ENCODE assay signal across 7 mouse cellular contexts in the genomic region with DNA sequence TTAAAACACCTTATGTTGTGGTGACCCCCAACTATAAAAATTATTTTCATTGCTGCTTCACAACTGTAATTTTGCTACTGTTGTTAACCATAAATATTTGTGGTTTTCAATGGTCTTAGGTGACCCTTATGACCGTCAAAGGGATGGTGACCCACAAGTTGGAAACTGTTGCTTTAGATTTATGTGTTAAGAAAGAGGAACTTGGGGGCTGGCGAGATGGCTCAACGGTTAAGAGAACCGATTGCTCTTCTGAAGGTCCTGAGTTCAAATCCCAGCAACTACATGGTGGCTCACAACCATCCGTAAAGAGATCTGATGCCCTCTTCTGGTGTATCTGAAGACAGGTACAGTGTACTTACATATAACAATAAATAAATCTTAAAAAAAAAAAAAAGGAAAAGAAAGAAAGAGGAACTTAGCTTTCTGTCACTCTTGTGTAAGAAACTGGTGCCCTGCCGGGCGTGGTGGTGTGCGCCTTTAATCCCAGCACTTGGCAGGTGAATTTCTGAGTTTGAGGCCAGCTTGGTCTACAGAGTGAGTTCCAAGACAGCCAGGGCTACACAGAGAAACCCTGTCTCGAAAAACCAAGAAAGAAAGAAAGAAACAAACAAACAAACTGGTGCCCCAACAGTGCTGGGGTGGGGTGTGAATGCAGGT. TPM values are rescaled to one million over a fixed set of nuclear protein-coding genes. Genes with fewer than 3 reads are reported as not detected.
A peak's percentile ranks its signal among the peaks of the same experiment; 100 is the strongest.
DNase-seq lines count a peak whose midpoint lies in the region; ATAC-seq and TF ChIP-seq lines count a peak whose summit lies in the region.
"Not testable (repeated sequence)": the region's sequence is repeated elsewhere in the genome, so short reads cannot be mapped to it uniquely, and the experiment has no call there.

No protein-coding gene starts in this region.

- not testable (repeated sequence) for DNase-seq in ES-E14 (ENCODE audit: low read depth, low spot score); embryonic facial prominence, embryonic 14.5 days (ENCODE audit: low spot score); heart, embryonic 10.5 days (ENCODE audit: low spot score); hindbrain, postnatal 0 days (ENCODE audit: low spot score); limb, embryonic 11.5 days (ENCODE audit: low spot score)

- not testable (repeated sequence) for H3K27ac ChIP-seq in ES-E14 (ENCODE audit: insufficient read depth, low read depth, low read length, poor library complexity, severe bottlenecking); embryonic facial prominence, embryonic 14.5 days (replicated peaks; ENCODE audit: low read depth, low read length); limb, embryonic 11.5 days (replicated peaks; ENCODE audit: low read depth, low read length); lung, embryonic 15.5 days; neural tube, embryonic 12.5 days
- 0 out of 2 replicates have a peak overlapping the region, but pooled peaks have one; percentile 90 for H3K27ac ChIP-seq in heart, embryonic 10.5 days
- H3K27ac ChIP-seq in hindbrain, postnatal 0 days: peak overlapping the region; percentile 91

- peak overlapping the region; percentile 75 for H3K4me2 ChIP-seq in embryonic facial prominence, embryonic 14.5 days (ENCODE audit: low read depth, low read length)
- peak overlapping the region; percentile 79 for H3K4me2 ChIP-seq in hindbrain, postnatal 0 days (ENCODE audit: low read depth, low read length)
- H3K4me2 ChIP-seq in limb, embryonic 11.5 days (ENCODE audit: low read depth, severe bottlenecking): peak overlapping the region; percentile 93
- H3K4me2 ChIP-seq in lung, embryonic 15.5 days: peak overlapping the region; percentile 81
- H3K4me2 ChIP-seq in neural tube, embryonic 12.5 days (replicated peaks): peak overlapping the region; percentile 87

- ATAC-seq in embryonic facial prominence, embryonic 14.5 days (ENCODE audit: low read depth); hindbrain, postnatal 0 days; limb, embryonic 11.5 days (ENCODE audit: insufficient number of reproducible peaks, low FRiP score, low TSS enrichment, low read depth); lung, embryonic 15.5 days (ENCODE audit: borderline replicate concordance, extremely low read depth, low FRiP score, low TSS enrichment); neural tube, embryonic 12.5 days (ENCODE audit: low FRiP score, low read depth): not testable (repeated sequence)

- not testable (repeated sequence) for H3K9me3 ChIP-seq in ES-E14 (ENCODE audit: control insufficient read depth, insufficient read depth, low read depth, low read length); embryonic facial prominence, embryonic 14.5 days (ENCODE audit: control insufficient read depth, low read length); heart, embryonic 10.5 days; hindbrain, postnatal 0 days (ENCODE audit: low read length); limb, embryonic 11.5 days (ENCODE audit: control insufficient read depth, low read length); lung, embryonic 15.5 days; neural tube, embryonic 12.5 days

- TF ChIP-seq CTCF in hindbrain, postnatal 0 days (IDR thresholded peaks at IDR 0.05; ENCODE audit: low read depth): not testable (repeated sequence)

- peak overlapping the region; percentile 78 to 81 for H3K4me3 ChIP-seq in ES-E14 (ENCODE audit: insufficient read depth in 1 of 2, low read depth in 1 of 2, low read length in 2 of 2, poor library complexity in 1 of 2, severe bottlenecking in 1 of 2)
- H3K4me3 ChIP-seq in embryonic facial prominence, embryonic 14.5 days (ENCODE audit: low read depth, low read length): peak overlapping the region; percentile 93
- peak overlapping the region; percentile 78 for H3K4me3 ChIP-seq in heart, embryonic 10.5 days
- peak overlapping the region; percentile 90 for H3K4me3 ChIP-seq in hindbrain, postnatal 0 days (ENCODE audit: low read length)
- H3K4me3 ChIP-seq in limb, embryonic 11.5 days (ENCODE audit: low read depth, low read length): peak overlapping the region; percentile 90
- peak overlapping the region; percentile 68 for H3K4me3 ChIP-seq in lung, embryonic 15.5 days
- peak overlapping the region; percentile 81 for H3K4me3 ChIP-seq in neural tube, embryonic 12.5 days

- not testable (repeated sequence) for H3K27me3 ChIP-seq in embryonic facial prominence, embryonic 14.5 days (replicated peaks; ENCODE audit: control insufficient read depth, insufficient read depth, low read length); hindbrain, postnatal 0 days (ENCODE audit: insufficient read depth, low read length); limb, embryonic 11.5 days (ENCODE audit: control insufficient read depth, insufficient read depth, low read length); lung, embryonic 15.5 days; neural tube, embryonic 12.5 days (replicated peaks)
- peaks cover 13% of the 10 kb centered on the region for H3K27me3 ChIP-seq in heart, embryonic 10.5 days (ENCODE audit: insufficient read depth, poor library complexity, severe bottlenecking)

- peak overlapping the region; percentile 83; the same call in 1 of the 2 replicates for H3K9ac ChIP-seq in ES-E14 (ENCODE audit: insufficient read depth, low read depth, low read length, poor library complexity, severe bottlenecking)
- peak overlapping the region; percentile 87 for H3K9ac ChIP-seq in embryonic facial prominence, embryonic 14.5 days (ENCODE audit: low read depth, low read length)
- H3K9ac ChIP-seq in hindbrain, postnatal 0 days (replicated peaks; ENCODE audit: low read length): peak overlapping the region; percentile 88; the same call in 1 of the 2 replicates
- peak overlapping the region; percentile 73 for H3K9ac ChIP-seq in limb, embryonic 11.5 days (ENCODE audit: low read length)
- peak overlapping the region; percentile 63 for H3K9ac ChIP-seq in lung, embryonic 15.5 days
- peak overlapping the region; percentile 92; the same call in 1 of the 2 replicates for H3K9ac ChIP-seq in neural tube, embryonic 12.5 days

- H3K36me3 ChIP-seq in ES-E14 (ENCODE audit: control insufficient read depth, insufficient read depth, low read length, poor library complexity, severe bottlenecking); embryonic facial prominence, embryonic 14.5 days (ENCODE audit: control insufficient read depth, insufficient read depth, low read length); heart, embryonic 10.5 days; hindbrain, postnatal 0 days (ENCODE audit: insufficient read depth, low read length); limb, embryonic 11.5 days (ENCODE audit: control insufficient read depth, insufficient read depth, low read length); lung, embryonic 15.5 days; neural tube, embryonic 12.5 days: not testable (repeated sequence)

- H3K4me1 ChIP-seq in ES-E14 (ENCODE audit: control insufficient read depth in 2 of 2, insufficient read depth in 2 of 2, low read length in 2 of 2, poor library complexity in 1 of 2); embryonic facial prominence, embryonic 14.5 days (ENCODE audit: control insufficient read depth, insufficient read depth, low read length); limb, embryonic 11.5 days (ENCODE audit: control insufficient read depth, insufficient read depth, low read length): not testable (repeated sequence)
- H3K4me1 ChIP-seq in heart, embryonic 10.5 days: peaks cover 20% of the 10 kb centered on the region
- H3K4me1 ChIP-seq in hindbrain, postnatal 0 days (ENCODE audit: insufficient read depth, low read length): peaks cover 20% of the 10 kb centered on the region; the same call in 1 of the 2 replicates
- H3K4me1 ChIP-seq in lung, embryonic 15.5 days: peaks cover 31% of the 10 kb centered on the region
- peaks cover 26% of the 10 kb centered on the region for H3K4me1 ChIP-seq in neural tube, embryonic 12.5 days

- in situ Hi-C loops in ES-E14 (cut with MboI; ENCODE audit: low sequenced_read_pairs in 2 of 2, unreplicated experiment in 2 of 2): not testable (repeated sequence)

- WGBS in embryonic facial prominence, embryonic 14.5 days: 85% methylated on average over 9 of the region's 9 CpGs
- 82% methylated on average over 9 of the region's 9 CpGs for WGBS in heart, embryonic 10.5 days
- WGBS in hindbrain, postnatal 0 days: 80% methylated on average over 9 of the region's 9 CpGs
- 88% methylated on average over 9 of the region's 9 CpGs for WGBS in limb, embryonic 11.5 days
- 80% methylated on average over 9 of the region's 9 CpGs for WGBS in lung, embryonic 15.5 days
- WGBS in neural tube, embryonic 12.5 days: 90% methylated on average over 9 of the region's 9 CpGs

RNA-seq across cellular contexts. Expression of a gene that starts 1.1 kb away (rescaled TPM):
- total RNA-seq in ES-E14 (2012; rRNA removed): 65.1 and 85.5 TPM in 2 replicates
- 92.7 and 102 TPM in 2 replicates for polyA plus RNA-seq in embryonic facial prominence, embryonic 14.5 days (2014; fragmentation: Nextera tagmentation; extraction: Ambion mirVana)
- 69.7 and 70.6 TPM in 2 replicates for polyA plus RNA-seq in heart, embryonic 10.5 days (2016; fragmentation: Nextera tagmentation; extraction: Ambion mirVana)
- total RNA-seq in hindbrain, postnatal 0 days (2014; rRNA removed): 231 and 249 TPM in 2 replicates
- polyA plus RNA-seq in hindbrain, postnatal 0 days (2015; fragmentation: Nextera tagmentation; extraction: Ambion mirVana): 271 and 289 TPM in 2 replicates
- polyA plus RNA-seq in limb, embryonic 11.5 days (2014; fragmentation: Nextera tagmentation; extraction: Ambion mirVana): 71.7 and 81.5 TPM in 2 replicates
- polyA plus RNA-seq in lung, embryonic 15.5 days (2015; fragmentation: Nextera tagmentation; extraction: Ambion mirVana): 80.8 and 82.1 TPM in 2 replicates
- 142 and 143 TPM in 2 replicates for polyA plus RNA-seq in neural tube, embryonic 12.5 days (2016; fragmentation: Nextera tagmentation; extraction: Ambion mirVana)

RNA-seq across cellular contexts. Expression of a gene that starts 40.4 kb away (rescaled TPM):
- 3.5 and 5.6 TPM in 2 replicates for total RNA-seq in ES-E14 (2012; rRNA removed)
- 22.4 and 23.6 TPM in 2 replicates for polyA plus RNA-seq in embryonic facial prominence, embryonic 14.5 days (2014; fragmentation: Nextera tagmentation; extraction: Ambion mirVana)
- polyA plus RNA-seq in heart, embryonic 10.5 days (2016; fragmentation: Nextera tagmentation; extraction: Ambion mirVana): 34.8 and 37.3 TPM in 2 replicates
- 14.4 and 15.1 TPM in 2 replicates for total RNA-seq in hindbrain, postnatal 0 days (2014; rRNA removed)
- 23.5 and 28.7 TPM in 2 replicates for polyA plus RNA-seq in hindbrain, postnatal 0 days (2015; fragmentation: Nextera tagmentation; extraction: Ambion mirVana)
- polyA plus RNA-seq in limb, embryonic 11.5 days (2014; fragmentation: Nextera tagmentation; extraction: Ambion mirVana): 13.1 and 14.1 TPM in 2 replicates
- polyA plus RNA-seq in lung, embryonic 15.5 days (2015; fragmentation: Nextera tagmentation; extraction: Ambion mirVana): 30.6 and 34.1 TPM in 2 replicates
- polyA plus RNA-seq in neural tube, embryonic 12.5 days (2016; fragmentation: Nextera tagmentation; extraction: Ambion mirVana): 21.3 and 22.1 TPM in 2 replicates

RNA-seq across cellular contexts. Expression of a gene that starts 46.1 kb away (rescaled TPM):
- 0.67 and 0.74 TPM in 2 replicates for total RNA-seq in ES-E14 (2012; rRNA removed)
- polyA plus RNA-seq in embryonic facial prominence, embryonic 14.5 days (2014; fragmentation: Nextera tagmentation; extraction: Ambion mirVana): 1.1 and 2.2 TPM in 2 replicates
- polyA plus RNA-seq in heart, embryonic 10.5 days (2016; fragmentation: Nextera tagmentation; extraction: Ambion mirVana): 14.8 and 37.5 TPM in 2 replicates
- total RNA-seq in hindbrain, postnatal 0 days (2014; rRNA removed): 6.1 and 9.9 TPM in 2 replicates
- 6.3 and 7.4 TPM in 2 replicates for polyA plus RNA-seq in hindbrain, postnatal 0 days (2015; fragmentation: Nextera tagmentation; extraction: Ambion mirVana)
- polyA plus RNA-seq in limb, embryonic 11.5 days (2014; fragmentation: Nextera tagmentation; extraction: Ambion mirVana): 64.2 and 71.0 TPM in 2 replicates
- polyA plus RNA-seq in lung, embryonic 15.5 days (2015; fragmentation: Nextera tagmentation; extraction: Ambion mirVana): 2.6 and 2.8 TPM in 2 replicates
- 23.8 and 25.7 TPM in 2 replicates for polyA plus RNA-seq in neural tube, embryonic 12.5 days (2016; fragmentation: Nextera tagmentation; extraction: Ambion mirVana)
